Comparison of ENCODE assay signal across 10 mouse cellular contexts in the genomic region with DNA sequence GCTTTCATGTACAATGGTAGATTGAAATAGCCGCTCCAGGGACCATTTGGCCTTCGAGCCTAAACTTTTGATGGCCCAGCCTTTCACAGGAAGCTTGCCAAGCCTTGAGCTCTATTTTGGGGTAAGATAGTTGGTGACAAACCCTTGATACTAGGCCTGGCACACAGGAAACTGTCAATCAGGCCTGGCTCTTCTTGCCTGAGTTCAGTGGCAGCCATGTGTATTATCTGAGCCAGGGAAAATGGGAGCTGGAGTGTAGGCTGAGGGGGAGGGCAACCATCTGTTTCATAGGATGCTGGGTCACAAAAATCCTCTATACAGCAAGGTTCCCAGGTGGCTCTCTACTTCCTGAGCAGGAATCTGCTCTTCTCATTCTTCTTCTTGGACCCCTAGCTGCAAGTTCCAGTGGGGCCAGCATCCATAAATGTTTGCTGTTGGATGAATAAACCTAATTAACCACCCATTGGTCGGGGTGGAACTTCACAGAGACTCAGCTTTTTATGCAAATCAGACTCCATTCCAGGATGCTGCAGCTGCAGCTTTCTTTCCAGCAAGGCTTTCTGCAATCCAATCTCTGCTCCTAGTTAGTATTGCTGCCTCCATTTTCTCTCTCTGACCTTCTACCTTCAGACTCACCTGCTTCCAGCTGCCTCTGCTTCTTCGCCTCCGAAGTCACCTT.
A peak's percentile ranks its signal among the peaks of the same experiment; 100 is the strongest.
DNase-seq lines count a peak whose midpoint lies in the region; ATAC-seq and TF ChIP-seq lines count a peak whose summit lies in the region.
"Had no signal": no experiment of that assay in that cellular context is flagged by ENCODE, and none has a peak within 500 bp of the region (broad histone marks: within the 10 kb centered on the region; RNA-seq: fewer than 3 reads in every experiment).

No protein-coding gene starts in this region.

- no peak overlapping the region for H3K27ac ChIP-seq in midbrain, postnatal 0 days (ENCODE audit: low read depth, low read length)
- H3K27ac ChIP-seq in midbrain, embryonic 11.5 days (ENCODE audit: low read depth, low read length): no peak overlapping the region
- H3K27ac ChIP-seq: embryonic facial prominence, embryonic 12.5 days; heart, embryonic 15.5 days; limb, embryonic 15.5 days had no signal

- DNase-seq in midbrain, postnatal 0 days (ENCODE audit: low spot score): peak; percentile 65
- no peak for DNase-seq in midbrain, embryonic 11.5 days (ENCODE audit: low spot score, missing footprints)
- peak; percentile 50 to 54 for DNase-seq in cerebellum, postnatal 25 days
- peak; percentile 71 to 85 for DNase-seq in layer of hippocampus, adult 18-20 months (ENCODE audit: low spot score in 2 of 2)
- DNase-seq in right cerebral cortex, postnatal 36 days (ENCODE audit: low spot score in 2 of 2): peak; percentile 20 to 44
- DNase-seq in testis, postnatal 10 days (ENCODE audit: low spot score): no peak
- no peak for DNase-seq in urinary bladder, postnatal 25 days (ENCODE audit: low spot score)

- H3K4me3 ChIP-seq in midbrain, postnatal 0 days (ENCODE audit: low read depth, low read length): no peak overlapping the region
- H3K4me3 ChIP-seq in midbrain, embryonic 11.5 days (ENCODE audit: low read depth, low read length): no peak overlapping the region
- H3K4me3 ChIP-seq: embryonic facial prominence, embryonic 12.5 days; heart, embryonic 15.5 days; limb, embryonic 15.5 days had no signal

- no peak overlapping the region for H3K4me2 ChIP-seq in midbrain, postnatal 0 days (ENCODE audit: low read depth, low read length, poor library complexity, severe bottlenecking)
- H3K4me2 ChIP-seq in midbrain, embryonic 11.5 days: no peak overlapping the region
- H3K4me2 ChIP-seq: embryonic facial prominence, embryonic 12.5 days; heart, embryonic 15.5 days; limb, embryonic 15.5 days had no signal

- H3K36me3 ChIP-seq in midbrain, postnatal 0 days (ENCODE audit: insufficient read depth, low read length): no peaks in the 10 kb centered on the region
- H3K36me3 ChIP-seq in midbrain, embryonic 11.5 days (ENCODE audit: control insufficient read depth, insufficient read depth, low read length): no peaks in the 10 kb centered on the region
- H3K36me3 ChIP-seq: embryonic facial prominence, embryonic 12.5 days; heart, embryonic 15.5 days; limb, embryonic 15.5 days had no signal

- no peak for ATAC-seq in midbrain, postnatal 0 days (ENCODE audit: low FRiP score)
- ATAC-seq in midbrain, embryonic 11.5 days (ENCODE audit: low FRiP score): no peak

- H3K9ac ChIP-seq in midbrain, postnatal 0 days (replicated peaks; ENCODE audit: low read length, poor library complexity, severe bottlenecking): no peak overlapping the region
- no peak overlapping the region for H3K9ac ChIP-seq in midbrain, embryonic 11.5 days (ENCODE audit: low read length)
- H3K9ac ChIP-seq: embryonic facial prominence, embryonic 12.5 days; heart, embryonic 15.5 days; limb, embryonic 15.5 days had no signal

- no peak for TF ChIP-seq CTCF in midbrain, postnatal 0 days (IDR thresholded peaks at IDR 0.05)

- no peaks in the 10 kb centered on the region for H3K27me3 ChIP-seq in midbrain, postnatal 0 days (ENCODE audit: insufficient read depth, low read length)
- H3K27me3 ChIP-seq in midbrain, embryonic 11.5 days (ENCODE audit: control insufficient read depth, insufficient read depth, low read length): no peaks in the 10 kb centered on the region
- H3K27me3 ChIP-seq: heart, embryonic 15.5 days; limb, embryonic 15.5 days had no signal

- no peaks in the 10 kb centered on the region for H3K4me1 ChIP-seq in midbrain, postnatal 0 days (ENCODE audit: insufficient read depth, low read length)
- H3K4me1 ChIP-seq in midbrain, embryonic 11.5 days (ENCODE audit: control insufficient read depth, insufficient read depth, low read length): no peaks in the 10 kb centered on the region

- WGBS in midbrain, postnatal 0 days: 64% methylated on average over 5 of the region's 5 CpGs
- WGBS in midbrain, embryonic 11.5 days: 73% methylated on average over 5 of the region's 5 CpGs

- no peaks in the 10 kb centered on the region for H3K9me3 ChIP-seq in midbrain, postnatal 0 days (ENCODE audit: low read length)
- H3K9me3 ChIP-seq in midbrain, embryonic 11.5 days (ENCODE audit: control insufficient read depth, low read length): no peaks in the 10 kb centered on the region
- H3K9me3 ChIP-seq: embryonic facial prominence, embryonic 12.5 days; heart, embryonic 15.5 days; limb, embryonic 15.5 days had no signal

Comparison
In these comparisons a context has a peak if more than half of its experiments do, and no peak if none do; other contexts are left out.
1. DNase-seq: peak in midbrain, postnatal 0 days (single experiment), cerebellum, postnatal 25 days (2 of 2), layer of hippocampus, adult 18-20 months (2 of 2) and right cerebral cortex, postnatal 36 days (2 of 2); none in midbrain, embryonic 11.5 days (single experiment), testis, postnatal 10 days (single experiment) and urinary bladder, postnatal 25 days (single experiment).